Mouse (Mus musculus) neutrophil, adult 59 days (primary cell): ENCODE results near the gene Mtmr1. TPM values are rescaled to one million over a fixed set of nuclear protein-coding genes. Genes with fewer than 3 reads are reported as not detected.

Experiments
- total RNA-seq, 2 experiments: library from RNA; stranded (reverse); gene quantifications; 1 replicate in 1 of 2; 2 replicates in 1 of 2; pipeline ENCODE4 v1.2.4; 2023

The Mtmr1 gene
- 10 to 100 TPM; 15.6 to 21.2 TPM for total RNA-seq

GRCm38 (mm10) chrX:71364554-71364991 is at the start of gene Mtmr1:
Gene Mtmr1 (plus strand): TSS chrX:71364760.

Other genes starting within 250 kb of the Mtmr1 start
- 10 to 100 TPM; 18.0 to 23.3 TPM for gene Mtm1, start 154.0 kb upstream of the Mtmr1 start, total RNA-seq
- 1 to 10 TPM; 2.2 to 4.1 TPM for gene Cd99l2, start 128.1 kb downstream of the Mtmr1 start, total RNA-seq
- gene Hmgb3, start 191.2 kb downstream of the Mtmr1 start, total RNA-seq, result 10 to 100 TPM; 32.0 to 36.8 TPM